Mouse (Mus musculus): ENCODE results near the gene Cwc25.
"Not testable (repeated sequence)": the region's sequence is repeated elsewhere in the genome, so short reads cannot be mapped to it uniquely, and the experiment has no call there.

Cwc25 gene

GRCm38 (mm10) chr11:97771410-97771809, 5.1 kb upstream of the Cwc25 start:
- no peak for DNase-seq

DNA sequence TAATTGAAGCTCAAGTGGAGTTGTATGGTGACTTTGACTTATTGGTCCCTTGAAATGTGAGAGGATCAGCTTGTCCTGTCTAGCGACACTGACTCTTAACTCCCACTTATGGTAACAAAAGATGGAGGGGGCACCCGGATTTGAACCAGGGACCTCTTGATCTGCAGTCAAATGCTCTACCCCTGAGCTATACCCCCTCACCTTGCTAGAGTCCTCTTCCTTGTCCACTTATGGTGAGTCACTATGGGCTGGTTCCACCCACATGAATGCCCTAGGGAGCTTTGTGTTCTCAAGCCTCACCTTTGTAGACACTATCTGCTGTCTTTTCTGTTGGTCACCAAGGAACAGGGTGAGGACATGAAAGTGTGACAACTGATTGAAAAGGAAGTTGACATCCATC, 3.3 kb upstream of the Cwc25 start:
- no peak for DNase-seq

DNA sequence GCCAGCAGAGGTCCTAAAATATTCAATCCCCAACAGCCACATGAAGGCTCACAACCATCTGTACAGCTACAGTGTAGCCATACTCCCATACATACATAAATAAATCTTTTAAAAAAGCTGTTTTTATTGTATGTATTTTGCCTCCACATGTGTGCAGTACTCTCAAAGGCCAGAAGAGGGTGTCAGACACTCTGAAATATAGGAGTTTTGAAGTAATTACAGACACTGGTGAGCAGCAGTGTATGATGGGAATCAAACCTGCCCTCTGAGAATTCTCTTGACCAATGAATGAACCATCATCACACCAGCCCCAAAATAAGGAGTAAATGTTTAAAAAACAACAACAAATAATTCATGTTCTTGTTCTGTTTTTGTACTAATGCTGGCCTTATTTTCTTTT, 4.7 kb downstream of the Cwc25 start:
- DNase-seq: no peak

GRCm38 (mm10) chr11:97758942-97759341, 7.4 kb downstream of the Cwc25 start:
- DNase-seq: no peak

DNA sequence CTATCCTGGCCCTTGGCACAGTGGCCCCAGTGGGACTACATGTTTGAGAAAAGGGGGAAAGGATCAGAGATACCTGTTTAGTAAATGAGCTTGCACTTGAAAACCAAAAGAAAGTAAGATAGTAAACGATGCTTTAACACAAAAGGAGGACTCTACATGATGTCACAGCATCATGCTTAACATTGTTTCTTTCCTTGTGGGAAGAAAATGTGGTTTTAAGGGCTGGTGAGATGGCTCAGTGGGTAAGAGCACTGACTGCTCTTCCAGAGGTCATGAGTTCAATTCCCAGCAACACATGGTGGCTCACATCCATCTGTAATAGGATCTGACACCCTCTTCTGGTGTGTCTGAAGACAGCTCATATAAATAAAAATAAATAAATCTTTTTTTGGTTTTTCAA, 8.2 kb downstream of the Cwc25 start:
- DNase-seq: no peak

DNA sequence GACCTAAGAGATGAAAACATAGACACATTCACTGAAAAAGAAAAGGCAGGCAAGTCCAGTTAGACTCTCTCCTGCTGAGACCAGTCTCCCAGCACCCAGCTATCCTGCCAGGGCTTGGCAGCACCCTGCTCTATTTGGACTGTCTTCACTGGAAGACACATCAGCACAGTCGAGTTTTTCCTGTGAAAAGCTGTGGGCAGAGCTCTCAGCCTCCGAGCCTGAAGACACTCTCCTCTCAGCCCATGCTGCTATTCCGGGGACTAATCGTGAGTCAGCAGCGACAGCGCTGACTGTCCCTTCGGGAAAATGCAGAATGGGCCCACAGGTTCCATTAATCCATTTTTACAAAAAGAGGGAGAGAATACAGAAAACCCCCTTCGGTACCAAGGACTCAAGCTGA, 13.1 kb downstream of the Cwc25 start:
- DNase-seq: no peak

DNA sequence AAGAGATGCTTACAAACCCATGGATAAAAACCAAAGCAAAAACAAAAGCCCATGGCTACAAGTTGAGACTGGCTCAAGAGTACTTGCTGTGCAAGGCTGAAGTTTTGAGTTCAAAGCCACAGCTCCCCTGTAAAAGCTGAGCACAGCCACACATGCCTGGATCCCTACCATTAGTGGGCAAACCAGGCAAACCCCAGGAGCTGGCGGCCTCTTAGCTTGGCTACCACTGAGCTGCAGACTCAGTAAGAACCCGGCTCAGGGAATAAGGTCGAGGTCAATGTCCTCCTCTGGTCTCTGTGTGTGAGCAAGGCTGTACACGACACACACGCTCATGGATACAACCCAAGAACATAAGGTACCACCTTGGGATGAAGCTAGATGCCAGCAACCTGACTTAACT, 17.9 kb downstream of the Cwc25 start:
- no peak for DNase-seq

DNA sequence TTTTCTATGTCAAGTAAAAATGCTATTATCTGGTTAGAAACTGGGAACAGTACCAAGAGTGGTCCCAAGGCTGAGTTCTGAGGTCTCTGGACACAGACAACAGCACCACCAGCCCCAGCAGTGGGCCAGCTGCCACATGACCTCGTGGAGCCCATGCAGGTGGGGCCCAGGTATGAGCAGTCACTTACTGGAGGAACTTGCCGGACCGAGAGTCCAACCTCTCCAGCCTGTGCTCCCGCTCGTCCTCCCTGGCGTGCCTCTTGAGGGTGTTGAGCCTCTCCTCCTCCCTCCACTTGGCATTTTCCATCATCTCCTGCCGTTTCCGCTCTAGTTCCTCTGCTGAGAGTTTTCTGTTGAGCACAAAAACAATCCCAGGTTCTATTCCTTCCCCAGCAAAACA, 18.6 kb downstream of the Cwc25 start:
- DNase-seq: peak; percentile 46 to 57

DNA sequence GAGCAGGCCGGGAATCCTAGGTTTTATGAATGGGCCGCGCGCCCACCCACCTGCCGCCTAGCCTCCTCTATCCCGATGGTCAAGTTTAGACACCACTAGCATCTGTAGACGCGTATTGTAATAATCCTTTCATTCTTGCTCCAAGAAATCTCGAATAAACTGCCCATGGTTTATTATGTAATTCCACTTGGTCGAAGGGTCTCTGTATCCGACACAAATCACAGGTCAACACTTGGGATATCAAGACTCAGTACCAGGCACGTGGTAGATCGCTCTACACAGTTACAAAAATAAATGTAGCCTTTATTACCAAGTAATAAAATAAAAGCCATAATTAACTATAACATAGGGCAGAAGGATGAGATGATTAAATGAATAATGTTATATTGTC, 21.0 kb downstream of the Cwc25 start:
- no peak for DNase-seq

DNA sequence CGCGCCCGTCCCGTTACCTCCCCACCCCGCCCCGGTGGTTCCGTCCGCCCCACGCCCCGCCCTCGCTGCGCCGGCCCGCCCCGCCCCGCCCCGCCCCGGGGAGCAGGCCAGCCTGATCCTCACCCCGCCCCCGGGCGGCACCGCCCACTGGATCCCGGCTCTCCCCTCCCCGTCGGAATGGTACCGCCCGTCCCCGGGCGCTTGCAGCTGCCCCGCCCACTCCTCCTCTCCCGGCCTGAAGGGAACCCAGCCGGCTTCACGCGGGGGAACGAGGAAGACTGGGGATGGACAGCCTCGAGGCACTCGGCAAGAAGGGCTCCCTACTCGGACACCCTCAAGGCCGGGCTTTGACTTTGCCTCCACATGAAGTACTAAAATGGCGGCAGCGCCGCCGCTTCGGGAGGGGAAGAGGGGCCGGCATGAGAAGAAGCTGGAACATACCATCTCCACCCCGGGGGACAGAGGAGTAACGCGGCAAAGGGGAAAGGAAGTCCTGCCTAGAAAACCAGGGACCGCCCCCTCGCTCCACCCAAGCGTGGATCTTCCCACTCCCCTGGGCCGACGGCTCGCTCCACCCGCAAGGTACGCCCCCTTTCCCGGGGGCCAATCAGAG, 21.5 kb downstream of the Cwc25 start:
- peak; percentile 99 to 100 for DNase-seq

- DNase-seq: peak in 1 of 2 experiments; percentile 63
Measured at GRCm38 (mm10) chr11:97744063-97744717, 22.2 kb downstream of the Cwc25 start, which contains the start of gene Pip4k2b. Gene Pip4k2b (minus strand): TSS chr11:97744704.

GRCm38 (mm10) chr11:97743423-97743822, 22.9 kb downstream of the Cwc25 start:
- no peak for DNase-seq

- no peak for DNase-seq
Measured at GRCm38 (mm10) chr11:97742591-97742990, 23.8 kb downstream of the Cwc25 start.

DNA sequence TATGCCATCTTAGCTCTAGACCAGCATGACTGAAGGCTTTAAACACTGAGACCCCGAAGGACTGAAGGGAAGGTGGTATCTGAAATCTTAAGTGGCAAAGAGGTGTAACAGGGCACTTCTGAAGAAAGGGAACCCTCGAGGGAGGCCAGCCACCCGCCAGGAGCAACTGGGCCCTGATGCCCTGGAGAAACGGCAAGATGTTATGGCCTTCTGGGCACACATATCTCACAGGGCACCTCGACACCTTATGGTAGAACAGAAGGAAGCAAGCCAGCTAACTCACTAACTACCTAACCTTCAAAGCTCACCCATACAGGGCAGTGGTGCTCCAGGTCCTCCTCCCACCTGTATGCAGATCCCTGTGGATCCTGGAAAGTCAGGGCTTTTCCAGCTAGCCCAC, 24.2 kb downstream of the Cwc25 start:
- DNase-seq: no peak

DNA sequence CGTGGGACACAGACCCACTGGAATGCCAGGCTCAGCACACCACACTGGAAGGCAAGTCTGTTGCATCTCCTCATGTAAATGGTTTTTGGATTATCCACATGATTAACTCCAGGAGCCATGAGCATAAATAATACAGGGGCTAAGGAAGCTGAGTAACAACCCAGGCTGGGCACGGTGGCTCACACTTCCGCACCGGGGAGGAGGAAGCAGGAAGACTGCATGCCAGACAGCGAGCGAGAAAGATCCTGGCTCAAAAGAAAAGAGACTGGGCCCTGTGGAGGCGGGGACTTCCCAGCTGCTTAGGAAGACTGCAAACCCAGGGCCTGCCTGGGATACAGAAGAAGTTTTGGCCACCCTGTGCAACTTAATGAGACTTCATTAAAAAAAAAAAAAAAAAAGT, 26.2 kb downstream of the Cwc25 start:
- peak; percentile 38 to 42 for DNase-seq

DNA sequence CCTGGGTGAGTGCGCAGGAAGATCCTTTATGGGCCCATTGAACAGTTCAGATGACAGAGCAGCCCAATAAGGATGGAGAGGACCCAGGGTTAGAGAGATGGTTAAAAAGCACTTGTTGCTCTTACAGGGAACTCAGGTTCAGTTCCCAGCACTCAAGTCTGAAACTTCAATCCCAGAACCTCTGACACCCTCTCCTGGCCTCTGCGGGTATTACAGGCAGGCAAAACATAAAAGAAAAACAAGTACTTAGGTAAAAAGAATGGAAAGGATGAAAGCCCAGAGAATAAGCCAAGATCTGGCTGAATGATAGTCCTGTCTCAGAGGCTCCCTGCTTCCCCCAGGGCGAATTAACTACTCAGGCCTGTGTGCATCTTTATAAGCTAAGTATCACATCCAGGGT, 27.2 kb downstream of the Cwc25 start:
- DNase-seq: no peak

GRCm38 (mm10) chr11:97738703-97739102, 27.7 kb downstream of the Cwc25 start:
- no peak for DNase-seq

- DNase-seq: no peak
Measured at GRCm38 (mm10) chr11:97737600-97737999, 28.8 kb downstream of the Cwc25 start.

DNA sequence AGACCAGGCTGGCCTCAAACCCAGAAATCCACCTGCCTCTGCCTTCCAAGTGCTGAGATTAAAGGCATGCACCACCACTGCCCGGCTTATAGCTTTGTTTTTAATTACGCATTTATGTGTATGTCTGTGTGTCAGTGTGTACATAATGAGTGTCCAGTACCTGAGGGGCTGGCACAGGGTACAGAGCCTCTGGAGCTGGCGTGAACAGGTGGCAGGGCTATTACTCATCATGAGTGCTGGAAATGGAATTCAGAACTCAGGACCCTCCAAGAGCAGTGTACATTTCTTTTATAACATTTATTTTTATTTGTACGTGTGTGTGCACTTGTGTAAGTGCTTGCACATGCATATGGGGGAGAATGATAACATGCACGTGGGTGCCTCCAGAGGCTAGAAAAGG, 29.7 kb downstream of the Cwc25 start:
- no peak for DNase-seq

GRCm38 (mm10) chr11:97734810-97735209, 31.5 kb downstream of the Cwc25 start:
- not testable (repeated sequence) for DNase-seq

DNA sequence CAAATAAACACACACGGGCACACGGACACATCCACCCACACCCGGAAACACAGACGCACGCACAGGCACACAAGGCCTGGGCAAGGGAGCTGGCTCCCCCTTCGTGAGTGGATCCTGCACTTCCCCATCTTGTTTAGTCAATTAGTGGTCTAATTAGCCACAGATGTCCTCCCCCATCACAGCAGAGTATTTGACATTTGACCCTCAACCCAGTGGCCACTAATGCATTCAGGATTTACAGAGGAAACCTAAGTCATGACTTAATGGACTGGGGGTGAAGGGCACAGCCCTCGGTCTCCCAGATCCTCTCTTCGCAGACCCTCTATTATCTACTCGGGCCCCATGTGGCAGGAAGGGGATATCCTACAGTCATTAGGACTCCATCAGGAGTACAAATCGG, 32.7 kb downstream of the Cwc25 start:
- no peak for DNase-seq

DNA sequence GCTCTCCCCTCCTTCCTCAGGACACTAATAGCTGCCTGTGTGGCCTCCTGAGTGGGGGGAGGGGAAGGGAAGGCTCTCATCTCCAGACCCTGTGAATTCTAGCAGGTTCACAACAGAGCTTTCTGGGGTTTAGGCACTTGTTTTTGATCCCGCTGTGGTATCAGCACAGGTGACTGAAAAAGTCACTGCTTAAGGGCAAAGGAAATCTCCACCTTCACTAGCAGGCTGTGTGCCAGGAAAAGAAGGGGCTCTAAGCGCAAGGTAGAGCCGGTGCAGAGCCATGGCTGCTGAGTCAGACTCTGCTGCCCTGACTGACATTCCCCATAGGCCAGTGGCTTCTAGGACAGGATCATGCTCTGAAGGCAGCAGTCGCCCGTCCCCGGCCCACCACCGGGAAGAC, 37.6 kb downstream of the Cwc25 start:
- DNase-seq: no peak

GRCm38 (mm10) chr11:97728311-97728710, 38.0 kb downstream of the Cwc25 start:
- peak; percentile 28 to 37 for DNase-seq

GRCm38 (mm10) chr11:97723709-97724108, 42.6 kb downstream of the Cwc25 start:
- DNase-seq: no peak

DNA sequence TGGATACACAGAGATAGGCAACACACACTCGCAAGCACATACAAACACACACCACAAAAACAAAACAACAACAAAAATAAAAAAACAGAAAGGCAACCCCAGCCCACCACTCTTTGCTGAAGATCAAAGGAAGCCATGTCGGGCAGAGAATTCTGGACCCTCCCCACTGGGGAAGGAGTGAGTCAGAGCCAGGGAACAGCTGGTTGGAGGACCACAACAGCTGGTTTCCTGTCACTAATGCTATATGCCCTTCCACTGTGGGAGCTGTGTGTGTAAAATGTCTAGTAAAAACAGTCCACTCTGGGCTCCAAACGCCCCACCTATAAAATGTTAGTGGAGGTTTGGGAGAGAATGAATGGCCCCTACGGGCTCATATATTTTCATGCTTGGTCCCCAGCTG, 45.0 kb downstream of the Cwc25 start:
- DNase-seq: no peak
